Mouse (Mus musculus): ENCODE data around the gene Fam83b. TPM values are rescaled to one million over a fixed set of nuclear protein-coding genes. Genes with fewer than 3 reads are reported as not detected.
A peak's percentile ranks its signal among the peaks of the same experiment; 100 is the strongest.

Fam83b gene
- total and polyA plus RNA-seq, 2 experiments from 2014 or later: 0.12 to 0.44 TPM

- Histone ChIP-seq H3K36me3 (ENCODE audit: insufficient read depth, low read length) (no peaks in the 10 kb centered on the region), H3K9me3 (ENCODE audit: low read length) (no peaks in the 10 kb centered on the region), H3K4me2 (ENCODE audit: low read depth, low read length, poor library complexity, severe bottlenecking) (no peak overlapping the region), H3K9ac (replicated peaks; ENCODE audit: low read length, poor library complexity, severe bottlenecking) (no peak overlapping the region), H3K27ac (ENCODE audit: low read depth, low read length) (no peak overlapping the region), H3K4me3 (ENCODE audit: low read depth, low read length) (no peak overlapping the region), H3K4me1 (ENCODE audit: insufficient read depth, low read length) (no peaks in the 10 kb centered on the region), H3K27me3 (ENCODE audit: insufficient read depth, low read length) (no peaks in the 10 kb centered on the region)
- TF ChIP-seq CTCF (IDR thresholded peaks at IDR 0.05): no peak
- WGBS: 93% methylated on average over 6 of the region's 6 CpGs
- DNase-seq (ENCODE audit: low spot score) (no peak), ATAC-seq (ENCODE audit: low FRiP score) (no peak)
Observed at GRCm38 (mm10) chr9:76583943-76584342, 17.0 kb upstream of the Fam83b start.

GRCm38 (mm10) chr9:76581966-76582365 lies 15.1 kb upstream of the Fam83b start:
- Histone ChIP-seq H3K4me3 (ENCODE audit: low read depth, low read length) (no peak overlapping the region), H3K27me3 (ENCODE audit: insufficient read depth, low read length) (no peaks in the 10 kb centered on the region), H3K9me3 (ENCODE audit: low read length) (no peaks in the 10 kb centered on the region), H3K4me1 (ENCODE audit: insufficient read depth, low read length) (no peaks in the 10 kb centered on the region), H3K27ac (ENCODE audit: low read depth, low read length) (no peak overlapping the region), H3K9ac (replicated peaks; ENCODE audit: low read length, poor library complexity, severe bottlenecking) (no peak overlapping the region), H3K36me3 (ENCODE audit: insufficient read depth, low read length) (no peaks in the 10 kb centered on the region), H3K4me2 (ENCODE audit: low read depth, low read length, poor library complexity, severe bottlenecking) (no peak overlapping the region)
- ATAC-seq (ENCODE audit: low FRiP score) (no peak), DNase-seq (ENCODE audit: low spot score) (no peak)
- no peak for TF ChIP-seq CTCF (IDR thresholded peaks at IDR 0.05)
- WGBS: 93% methylated on average over 5 of the region's 5 CpGs

GRCm38 (mm10) chr9:76567281-76567655 lies 352 bp upstream of the Fam83b start:
- H3K36me3 ChIP-seq (ENCODE audit: insufficient read depth, low read length): no peaks in the 10 kb centered on the region
- no peak for DNase-seq (ENCODE audit: low spot score)
- H3K27ac ChIP-seq (ENCODE audit: low read depth, low read length): no peak overlapping the region
- H3K4me1 ChIP-seq (ENCODE audit: insufficient read depth, low read length): no peaks in the 10 kb centered on the region
- ATAC-seq (ENCODE audit: low FRiP score): no peak
- H3K9me3 ChIP-seq (ENCODE audit: low read length): no peaks in the 10 kb centered on the region
- no peak for TF ChIP-seq CTCF (IDR thresholded peaks at IDR 0.05)
- H3K4me3 ChIP-seq (ENCODE audit: low read depth, low read length): peak overlapping the region; percentile 67
- peak overlapping the region; percentile 100 for H3K4me2 ChIP-seq (ENCODE audit: low read depth, low read length, poor library complexity, severe bottlenecking)
- peak overlapping the region; percentile 37 for H3K9ac ChIP-seq (replicated peaks; ENCODE audit: low read length, poor library complexity, severe bottlenecking)
- H3K27me3 ChIP-seq (ENCODE audit: insufficient read depth, low read length): peaks cover 6% of the 10 kb centered on the region; the same call in 1 of the 2 replicates
- WGBS: 4% methylated on average over 11 of the region's 13 CpGs

GRCm38 (mm10) chr9:76565656-76566055 lies 1.3 kb downstream of the Fam83b start:
- DNase-seq (ENCODE audit: low spot score) (no peak), ATAC-seq (ENCODE audit: low FRiP score) (no peak)
- H3K9me3 ChIP-seq (ENCODE audit: low read length): no peaks in the 10 kb centered on the region
- no peak for TF ChIP-seq CTCF (IDR thresholded peaks at IDR 0.05)
- WGBS: 94% methylated on average over 2 of the region's 2 CpGs
- no peak overlapping the region for H3K27ac ChIP-seq (ENCODE audit: low read depth, low read length)
- no peaks in the 10 kb centered on the region for H3K4me1 ChIP-seq (ENCODE audit: insufficient read depth, low read length)
- no peak overlapping the region for H3K4me3 ChIP-seq (ENCODE audit: low read depth, low read length)
- no peak overlapping the region for H3K4me2 ChIP-seq (ENCODE audit: low read depth, low read length, poor library complexity, severe bottlenecking)
- no peak overlapping the region for H3K9ac ChIP-seq (replicated peaks; ENCODE audit: low read length, poor library complexity, severe bottlenecking)
- peaks cover 6% of the 10 kb centered on the region; the same call in 1 of the 2 replicates for H3K27me3 ChIP-seq (ENCODE audit: insufficient read depth, low read length)
- H3K36me3 ChIP-seq (ENCODE audit: insufficient read depth, low read length): no peaks in the 10 kb centered on the region

GRCm38 (mm10) chr9:76564071-76564470 lies 2.8 kb downstream of the Fam83b start:
- WGBS: 86% methylated on average over 1 of the region's 1 CpGs
- H3K4me3 ChIP-seq (ENCODE audit: low read depth, low read length): no peak overlapping the region
- no peaks in the 10 kb centered on the region for H3K36me3 ChIP-seq (ENCODE audit: insufficient read depth, low read length)
- ATAC-seq (ENCODE audit: low FRiP score) (0 out of 2 replicates have a peak, but pooled peaks have one; percentile 48), DNase-seq (ENCODE audit: low spot score) (no peak)
- no peak overlapping the region for H3K9ac ChIP-seq (replicated peaks; ENCODE audit: low read length, poor library complexity, severe bottlenecking)
- no peaks in the 10 kb centered on the region for H3K9me3 ChIP-seq (ENCODE audit: low read length)
- peaks cover 6% of the 10 kb centered on the region; the same call in 1 of the 2 replicates for H3K27me3 ChIP-seq (ENCODE audit: insufficient read depth, low read length)
- TF ChIP-seq CTCF (IDR thresholded peaks at IDR 0.05): no peak
- no peak overlapping the region for H3K4me2 ChIP-seq (ENCODE audit: low read depth, low read length, poor library complexity, severe bottlenecking)
- H3K4me1 ChIP-seq (ENCODE audit: insufficient read depth, low read length): no peaks in the 10 kb centered on the region
- H3K27ac ChIP-seq (ENCODE audit: low read depth, low read length): no peak overlapping the region

- WGBS: 40% methylated on average over 6 of the region's 6 CpGs
- H3K9me3 ChIP-seq (ENCODE audit: low read length): no peaks in the 10 kb centered on the region
- H3K4me2 ChIP-seq (ENCODE audit: low read depth, low read length, poor library complexity, severe bottlenecking): no peak overlapping the region
- no peaks in the 10 kb centered on the region for H3K36me3 ChIP-seq (ENCODE audit: insufficient read depth, low read length)
- H3K27ac ChIP-seq (ENCODE audit: low read depth, low read length): no peak overlapping the region
- no peak for DNase-seq (ENCODE audit: low spot score)
- TF ChIP-seq CTCF (IDR thresholded peaks at IDR 0.05): no peak
- no peaks in the 10 kb centered on the region for H3K4me1 ChIP-seq (ENCODE audit: insufficient read depth, low read length)
- ATAC-seq (ENCODE audit: low FRiP score): no peak
- H3K27me3 ChIP-seq (ENCODE audit: insufficient read depth, low read length): peaks cover 6% of the 10 kb centered on the region; the same call in 1 of the 2 replicates
- no peak overlapping the region for H3K9ac ChIP-seq (replicated peaks; ENCODE audit: low read length, poor library complexity, severe bottlenecking)
- H3K4me3 ChIP-seq (ENCODE audit: low read depth, low read length): no peak overlapping the region
Observed at GRCm38 (mm10) chr9:76562794-76563193, 4.1 kb downstream of the Fam83b start.
